Mouse (Mus musculus): ENCODE measurements around the gene Il1rn.
A peak's percentile ranks its signal among the peaks of the same experiment; 100 is the strongest.

Gene Il1rn

DNA sequence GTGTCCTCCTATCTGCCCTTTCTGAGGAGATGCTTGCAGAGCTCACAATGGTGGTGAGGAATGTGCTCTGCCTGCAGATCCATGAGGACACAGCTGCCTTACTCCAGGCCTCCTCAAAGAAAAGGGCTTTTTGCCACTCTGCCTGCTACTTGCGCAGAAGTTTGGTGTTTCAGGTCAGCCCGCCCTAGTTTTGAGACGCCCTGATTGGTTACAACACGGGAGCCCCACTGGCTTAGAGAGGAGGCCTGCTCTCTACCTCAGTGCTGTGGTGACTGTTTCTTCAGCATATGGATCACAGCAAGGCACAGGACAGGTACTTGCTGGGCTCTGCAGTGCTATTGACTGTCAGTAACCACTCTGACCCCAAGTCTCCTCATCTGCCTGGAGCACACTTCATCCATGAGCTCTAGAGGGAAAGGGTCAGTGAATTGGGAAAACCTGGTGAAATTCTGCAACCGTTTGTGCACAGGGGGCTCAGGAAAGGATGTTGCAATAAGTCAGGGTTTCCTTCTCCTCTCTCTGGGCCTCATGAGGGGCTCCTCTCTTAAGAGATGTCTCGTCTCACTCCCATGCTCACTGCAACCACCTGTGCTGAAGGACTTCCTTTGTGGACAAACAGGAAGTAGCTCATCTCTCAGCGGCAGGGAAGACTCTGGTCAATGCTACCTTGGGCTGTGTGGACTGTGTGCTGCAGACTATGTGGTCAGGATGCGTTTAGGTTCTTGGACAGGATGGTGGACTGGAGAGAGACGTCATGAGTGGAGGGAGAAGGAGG, 46.0 kb downstream of the Il1rn start:
- DNase-seq (ENCODE audit: low spot score in 2 of 2): no peak

DNA sequence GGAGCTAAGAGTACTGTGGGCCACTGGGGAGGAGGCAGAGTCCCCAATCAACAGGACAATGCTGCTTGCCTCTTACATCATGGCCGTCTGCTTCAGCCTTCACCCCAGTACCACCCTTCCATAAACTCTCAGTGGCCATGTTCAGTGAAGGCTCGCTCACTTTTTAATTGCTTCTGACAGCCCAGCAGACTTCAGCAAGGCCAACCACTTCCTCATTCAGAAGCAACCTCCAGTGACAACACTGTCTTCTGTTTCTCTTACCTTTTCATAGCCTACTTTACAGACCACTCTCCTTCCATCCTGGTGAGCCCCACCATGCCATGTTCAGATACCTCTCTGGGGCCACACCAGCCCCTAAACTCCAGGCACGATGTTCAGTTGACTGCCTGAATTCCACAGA, 47.0 kb downstream of the Il1rn start:
- DNase-seq (ENCODE audit: low spot score in 2 of 2): no peak

- DNase-seq (ENCODE audit: low spot score in 2 of 2): no peak
Measured at GRCm38 (mm10) chr2:24384393-24384792, 47.7 kb downstream of the Il1rn start.

DNA sequence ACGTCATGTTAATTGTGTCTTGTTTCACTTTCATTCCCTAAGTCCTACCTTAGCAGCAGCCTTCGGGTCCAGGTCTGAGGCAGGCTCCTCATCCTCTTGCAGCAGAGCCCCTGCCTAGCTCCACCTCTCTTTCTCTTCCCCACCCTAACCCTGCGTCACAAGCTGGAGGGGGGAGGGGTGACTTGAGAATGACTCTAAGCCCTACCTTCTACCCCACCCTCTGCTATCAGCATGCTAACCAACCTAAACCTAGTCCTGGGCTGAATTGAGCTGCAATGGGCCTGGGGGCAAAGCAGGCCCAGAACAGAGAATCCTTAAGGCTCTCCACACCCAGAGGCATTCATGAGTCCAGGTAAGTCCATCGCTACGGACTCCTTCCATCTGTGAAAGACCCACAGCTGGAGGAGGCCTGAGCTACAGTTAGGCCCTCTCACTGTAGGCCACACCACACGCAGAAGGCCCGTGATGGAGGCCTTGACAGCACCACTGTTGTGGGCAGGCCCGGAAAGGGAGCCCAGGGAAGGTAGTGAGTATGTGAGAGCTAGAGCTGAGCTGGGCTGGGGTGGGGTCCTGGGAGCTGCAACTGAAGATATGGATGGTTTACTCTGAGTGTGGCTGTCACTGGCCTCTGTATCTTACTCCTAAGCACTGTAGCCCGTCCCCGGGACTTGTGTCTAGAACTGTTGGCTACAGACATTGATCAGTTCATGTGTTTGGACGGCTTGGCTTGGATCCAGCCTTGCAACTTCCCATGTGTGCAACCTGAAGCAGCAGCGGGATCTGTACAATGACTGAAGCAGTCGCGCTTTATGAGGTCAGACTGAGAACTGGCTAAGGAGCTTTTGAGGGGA, 48.7 kb downstream of the Il1rn start:
- peak; percentile 52 to 81 for DNase-seq (ENCODE audit: low spot score in 2 of 2)

GRCm38 (mm10) chr2:24386158-24386963, 49.7 kb downstream of the Il1rn start:
- peak; percentile 58 to 75 for DNase-seq (ENCODE audit: low spot score in 2 of 2)

DNA sequence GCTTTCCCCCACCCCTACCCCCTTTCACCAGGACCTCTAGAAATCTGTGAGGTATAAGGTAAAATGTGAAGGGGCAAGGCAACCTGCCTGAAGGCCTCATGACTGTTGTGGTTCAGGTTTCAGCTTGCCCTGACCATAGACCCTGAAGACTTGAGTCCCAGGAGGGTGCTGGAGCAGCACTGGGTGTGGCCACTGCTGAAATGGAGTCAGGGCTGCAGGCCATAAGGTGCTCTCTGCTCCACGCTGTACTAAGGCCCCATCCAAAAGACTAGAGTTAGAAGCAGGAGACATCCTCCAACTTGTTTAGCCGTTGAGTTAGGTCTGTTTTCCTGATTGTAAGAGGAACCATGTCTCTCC, 50.3 kb downstream of the Il1rn start:
- peak in 1 of 2 experiments; percentile 28 for DNase-seq (ENCODE audit: low spot score in 2 of 2)

DNA sequence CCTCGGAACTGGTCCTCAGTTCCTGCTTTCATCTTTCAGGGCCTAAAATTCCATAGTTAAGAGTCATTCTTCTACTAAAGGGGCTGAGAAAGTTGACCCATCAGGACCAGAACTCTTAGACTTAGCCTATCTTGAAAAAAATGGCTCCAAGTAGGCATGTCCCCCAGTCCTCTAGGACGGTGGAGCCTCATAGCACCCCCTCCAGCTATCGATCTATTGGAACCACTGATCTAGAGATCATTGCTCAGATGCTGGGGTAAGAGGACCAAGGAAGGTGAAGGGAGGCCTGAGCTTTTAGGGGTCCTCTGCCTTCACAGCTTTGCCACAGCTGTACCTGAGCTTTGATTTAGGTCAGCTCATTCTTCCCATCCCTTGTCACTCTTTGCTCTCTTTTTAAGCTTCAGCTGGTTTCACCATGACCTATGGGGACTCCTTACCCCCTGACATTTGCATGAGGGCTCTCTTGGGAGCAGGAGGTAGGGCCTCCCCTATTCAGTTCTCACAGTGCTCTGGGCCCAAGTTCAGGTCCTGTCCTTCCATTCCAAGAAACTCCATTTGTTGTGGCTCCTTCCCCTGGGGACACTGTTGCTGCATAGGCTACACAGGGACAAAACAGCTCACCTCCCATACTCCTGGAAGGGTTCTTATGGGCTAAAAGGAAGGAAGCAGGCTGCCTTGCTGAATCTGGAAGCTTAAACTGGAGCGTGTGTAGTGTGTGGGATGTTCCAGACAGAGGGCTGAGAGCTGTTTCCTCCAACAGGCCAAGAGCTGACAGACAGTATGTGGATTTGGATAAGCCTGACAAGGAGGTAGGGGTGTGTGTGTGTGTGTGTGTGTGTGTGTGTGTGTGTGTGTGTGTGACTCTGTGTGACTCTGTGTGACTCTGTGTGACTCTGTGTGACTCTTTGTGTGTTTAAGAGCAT, 51.0 kb downstream of the Il1rn start:
- DNase-seq (ENCODE audit: low spot score in 2 of 2): no peak

GRCm38 (mm10) chr2:24393251-24393650, 56.6 kb downstream of the Il1rn start:
- no peak for DNase-seq (ENCODE audit: low spot score in 2 of 2)

GRCm38 (mm10) chr2:24397115-24397514, 60.5 kb downstream of the Il1rn start:
- DNase-seq (ENCODE audit: low spot score in 2 of 2): no peak

DNA sequence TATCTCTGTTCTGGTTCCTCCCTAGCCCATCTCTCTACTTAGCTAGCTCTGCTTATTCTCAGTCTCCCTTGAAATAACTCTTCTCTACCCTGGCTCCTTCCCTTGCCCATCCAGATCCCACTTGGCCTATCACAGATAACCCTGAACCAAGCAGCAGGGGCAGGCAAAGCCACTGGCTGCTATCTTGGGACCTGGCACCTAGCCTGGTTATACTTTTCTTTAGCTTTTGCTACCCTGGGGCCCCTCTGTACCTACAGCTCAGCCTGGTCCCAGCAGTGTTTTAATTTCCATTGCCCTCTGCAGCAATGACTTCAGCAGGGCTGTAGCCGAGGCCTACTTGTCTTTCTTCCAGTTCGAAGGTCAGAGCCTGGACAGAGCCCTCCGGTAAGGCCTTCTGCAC, 64.1 kb downstream of the Il1rn start:
- DNase-seq (ENCODE audit: low spot score in 2 of 2): no peak
